Mouse (Mus musculus) testis, adult 2 months (tissue): ENCODE results near the gene Sh3gl1. TPM values are rescaled to one million over a fixed set of nuclear protein-coding genes. Genes with fewer than 3 reads are reported as not detected.

Source experiments
- H3K27ac ChIP-seq: fragments of 200-500 bp; 2 replicates; pipeline ENCODE4 v1.5.1; 2012; ENCODE audit warnings: low read depth, low read length; ENCODE audit not compliant: control insufficient read depth, insufficient read depth
- H3K27me3 ChIP-seq: fragments of 200-500 bp; 2 replicates; pipeline ENCODE4 v1.6.1; 2012; ENCODE audit warnings: mild to moderate bottlenecking, low read length, moderate library complexity; ENCODE audit not compliant: control insufficient read depth, insufficient read depth
- H3K36me3 ChIP-seq: fragments of 200-500 bp; 2 replicates; pipeline ENCODE4 v1.6.1; 2012; ENCODE audit warnings: mild to moderate bottlenecking, low read length; ENCODE audit not compliant: control insufficient read depth, insufficient read depth
- H3K4me1 ChIP-seq: fragments of 200-500 bp; 2 replicates; pipeline ENCODE4 v1.6.1; 2012; ENCODE audit warnings: low read length; ENCODE audit not compliant: control insufficient read depth, insufficient read depth
- H3K4me3 ChIP-seq: fragments of 200-500 bp; 2 replicates; pipeline ENCODE4 v1.5.1; 2012; ENCODE audit warnings: low read depth, mild to moderate bottlenecking, low read length, moderate library complexity, mixed read lengths; ENCODE audit not compliant: control insufficient read depth
- CTCF ChIP-seq: fragments of 200-500 bp; IDR thresholded peaks from 2 replicates; pipeline ENCODE4 v1.5.1; 2012; ENCODE audit warnings: low read depth, mild to moderate bottlenecking, inconsistent platforms, low read length, moderate library complexity; ENCODE audit not compliant: control insufficient read depth, insufficient read depth, insufficient replicate concordance
- POLR2A ChIP-seq: fragments of 200-500 bp; IDR thresholded peaks from 2 replicates; pipeline ENCODE4 v1.6.1; 2012; ENCODE audit warnings: low read depth, mild to moderate bottlenecking, inconsistent platforms, low read length, moderate library complexity; ENCODE audit not compliant: control insufficient read depth
- polyA plus RNA-seq: library from polyadenylated mRNA; depleted of rRNA; stranded (reverse); fragments of >200 nt; gene quantifications from 2 replicates; pipeline ENCODE4 v1.2.3, GENCODE M21; 2012

Gene Sh3gl1
- polyA plus RNA-seq, 1 experiment: 91.9 TPM

DNA sequence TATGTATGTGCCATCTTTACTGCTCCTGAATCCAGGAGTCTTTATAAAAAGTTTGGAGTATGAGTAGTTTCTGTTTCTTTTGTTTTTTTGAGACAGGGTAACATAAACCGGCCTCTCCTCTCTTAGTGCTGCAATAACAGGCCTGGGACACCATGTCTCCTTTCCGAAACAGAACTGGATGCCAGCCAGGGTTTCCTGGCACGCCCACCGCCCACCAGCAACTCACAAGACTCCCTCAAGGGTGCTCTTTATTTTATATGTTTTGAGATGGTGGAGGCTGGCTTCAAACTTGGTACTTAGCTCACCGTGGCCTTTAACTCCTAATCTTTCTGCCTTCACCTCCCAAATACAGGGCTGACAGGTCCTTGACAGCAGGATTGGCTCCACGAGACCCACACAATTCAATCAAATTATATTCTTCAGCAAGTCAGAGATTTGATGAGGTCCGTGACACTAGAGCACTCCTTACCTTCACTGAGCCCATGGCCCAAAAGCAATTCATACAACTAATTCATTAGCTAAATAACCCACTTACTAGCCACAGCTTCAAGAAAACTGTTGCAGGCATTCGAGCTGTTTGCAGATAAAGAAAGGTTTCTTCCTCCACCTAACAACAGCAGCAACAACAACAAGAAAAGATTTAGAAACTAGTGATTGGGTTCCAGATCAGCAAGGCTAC, 2.3 kb upstream of the Sh3gl1 start:
- TF ChIP-seq POLR2A: no peak
- no peak for TF ChIP-seq CTCF
- Histone ChIP-seq H3K4me3 (no peak overlapping the region), H3K27ac (no peak overlapping the region), H3K27me3 (no peaks in the 10 kb centered on the region), H3K4me1 (peaks cover 14% of the 10 kb centered on the region), H3K36me3 (peaks cover 2% of the 10 kb centered on the region)

- TF ChIP-seq POLR2A (no peak), CTCF (no peak)
- Histone ChIP-seq H3K4me1 (peaks cover 16% of the 10 kb centered on the region), H3K27me3 (no peaks in the 10 kb centered on the region), H3K36me3 (peaks cover 3% of the 10 kb centered on the region), H3K27ac (peak overlapping the region; percentile 78), H3K4me3 (peak overlapping the region; percentile 92)
Observed at GRCm38 (mm10) chr17:56036901-56037287, 459 bp upstream of the Sh3gl1 start.

- no peaks in the 10 kb centered on the region for H3K27me3 ChIP-seq
- H3K4me3 ChIP-seq: peak overlapping the region; percentile 53
- H3K36me3 ChIP-seq: peaks cover 3% of the 10 kb centered on the region
- TF ChIP-seq POLR2A (no peak), CTCF (no peak)
- no peak overlapping the region for H3K27ac ChIP-seq
- H3K4me1 ChIP-seq: peaks cover 20% of the 10 kb centered on the region
Observed at GRCm38 (mm10) chr17:56035216-56035615, 1.2 kb downstream of the Sh3gl1 start.

DNA sequence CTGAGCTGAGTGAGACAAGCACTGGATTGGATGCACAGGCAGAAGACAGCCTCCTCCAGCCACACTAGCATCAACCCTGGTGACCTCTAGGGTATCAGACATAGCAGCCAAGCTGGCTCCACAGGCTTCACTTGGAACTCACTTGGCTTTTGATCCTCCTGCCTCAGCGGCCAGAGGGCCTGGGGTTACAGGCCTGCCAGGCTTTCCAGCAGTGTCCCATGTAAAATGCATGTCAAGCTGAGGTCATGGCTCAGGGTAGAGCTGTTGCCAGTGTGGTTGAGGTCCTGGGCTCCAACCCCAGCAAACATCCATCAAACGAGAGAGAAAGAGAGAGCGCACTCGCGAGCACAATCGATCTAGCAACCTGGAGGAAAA, 1.7 kb downstream of the Sh3gl1 start:
- H3K27ac ChIP-seq: no peak overlapping the region
- peaks cover 21% of the 10 kb centered on the region for H3K4me1 ChIP-seq
- peaks cover 3% of the 10 kb centered on the region for H3K36me3 ChIP-seq
- H3K4me3 ChIP-seq: peak overlapping the region; percentile 53
- H3K27me3 ChIP-seq: no peaks in the 10 kb centered on the region
- TF ChIP-seq CTCF: no peak

- TF ChIP-seq POLR2A (no peak), CTCF (no peak)
- H3K27me3 ChIP-seq: no peaks in the 10 kb centered on the region
- H3K27ac ChIP-seq: no peak overlapping the region
- H3K4me3 ChIP-seq: peak overlapping the region; percentile 53
- H3K36me3 ChIP-seq: peaks cover 3% of the 10 kb centered on the region
- peaks cover 21% of the 10 kb centered on the region for H3K4me1 ChIP-seq
Observed at GRCm38 (mm10) chr17:56034040-56034725, 2.3 kb downstream of the Sh3gl1 start.

GRCm38 (mm10) chr17:56032831-56033230, 3.6 kb downstream of the Sh3gl1 start:
- Histone ChIP-seq H3K4me3 (no peak overlapping the region), H3K4me1 (peaks cover 22% of the 10 kb centered on the region), H3K27ac (no peak overlapping the region), H3K27me3 (no peaks in the 10 kb centered on the region), H3K36me3 (peaks cover 3% of the 10 kb centered on the region)
- TF ChIP-seq POLR2A: no peak

- peaks cover 22% of the 10 kb centered on the region for H3K4me1 ChIP-seq
- H3K4me3 ChIP-seq: no peak overlapping the region
- peaks cover 3% of the 10 kb centered on the region for H3K36me3 ChIP-seq
- no peak overlapping the region for H3K27ac ChIP-seq
- TF ChIP-seq CTCF (no peak), POLR2A (no peak)
- no peaks in the 10 kb centered on the region for H3K27me3 ChIP-seq
Observed at GRCm38 (mm10) chr17:56032127-56032733, 4.2 kb downstream of the Sh3gl1 start.
